Mouse (Mus musculus) Patski (cell line): ENCODE results near the gene Tex14. TPM values are rescaled to one million over a fixed set of nuclear protein-coding genes. Genes with fewer than 3 reads are reported as not detected.
"Not testable (repeated sequence)": the region's sequence is repeated elsewhere in the genome, so short reads cannot be mapped to it uniquely, and the experiment has no call there.

ENCODE experiments used
- ATAC-seq: fragments of 100-300 bp; one replicate; pipeline ENCODE4 v1.8.0; 2021
- CTCF ChIA-PET: fragments of 350-600 bp; sonication (Branson Sonifier 250); formaldehyde crosslinking; loops from one replicate; lab custom pipeline; 2022; ENCODE audit warnings: inconsistent platforms; lab: Charles Lee
- POLR2A ChIA-PET: fragments of 350-600 bp; sonication (Branson Sonifier 250); formaldehyde crosslinking; loops from one replicate; lab custom pipeline; 2022; ENCODE audit warnings: antibody characterized with exemption, inconsistent platforms; lab: Charles Lee
- DNase-seq: peaks from one replicate; pipeline ENCODE4 v3.0.0-alpha.2; 2011; ENCODE audit warnings: low read depth, low spot score
- H3K27me3 ChIP-seq: fragments of 371-371 bp; one replicate; pipeline ENCODE4 v1.5.1; 2021
- CTCF ChIP-seq: fragments of 100-300 bp; IDR thresholded peaks from one replicate; pipeline ENCODE4 v1.5.1; 2021
- in situ Hi-C: fragments of 300-500 bp; cut with MboI; formaldehyde crosslinking; loops from 3 replicates; pipeline ENCODE4 v1.11.1; 2018; ENCODE audit warnings: low pct_unique_long_range_greater_than_20kb, mixed read lengths
- polyA plus RNA-seq: library from polyadenylated mRNA; unstranded; gene quantifications from one replicate; pipeline ENCODE4 v1.2.3, GENCODE M21; 2021

Gene Tex14
- polyA plus RNA-seq, 1 experiment from 2014 or later, result 0.24 TPM

GRCm38 (mm10) chr11:87449200-87449547, 44.3 kb downstream of the Tex14 start:
- in situ Hi-C loops, result no loop called here
- CTCF ChIA-PET, result no interaction called here
- H3K27me3 ChIP-seq, result no peaks in the 10 kb centered on the region
- DNase-seq (no peak), ATAC-seq (no peak)
- TF ChIP-seq CTCF, result no peak
- POLR2A ChIA-PET, result interaction anchor here (1.0 kb wide), 1 partner anchor 54 kb away, joined by 3 read pairs; no protein-coding TSS in a partner anchor

- H3K27me3 ChIP-seq, in situ Hi-C loops, DNase-seq, ATAC-seq: not testable (repeated sequence)
- CTCF ChIA-PET, result interaction anchor here (1.2 kb wide), 1 partner anchor 55 kb away, joined by 3 read pairs; no protein-coding TSS in a partner anchor
- POLR2A ChIA-PET, result interaction anchor here (1.0 kb wide), 1 partner anchor 53 kb away, joined by 3 read pairs; no protein-coding TSS in a partner anchor
- TF ChIP-seq CTCF, result peak; percentile 14
These were observed 45.0 kb downstream of the Tex14 start for GRCm38 (mm10) chr11:87449847-87450246.

- ATAC-seq, in situ Hi-C loops, POLR2A ChIA-PET, H3K27me3 ChIP-seq, DNase-seq: not testable (repeated sequence)
- CTCF ChIA-PET, result interaction anchor here (1.0 kb wide), 1 partner anchor 56 kb away, joined by 3 read pairs; no protein-coding TSS in a partner anchor
These were observed 47.9 kb downstream of the Tex14 start for GRCm38 (mm10) chr11:87452779-87453178.

- no peak for DNase-seq
- no peak for TF ChIP-seq CTCF
- no peaks in the 10 kb centered on the region for H3K27me3 ChIP-seq
- ATAC-seq, result no peak
- in situ Hi-C loops, result no loop called here
- ChIA-PET POLR2A (no interaction called here), CTCF (no interaction called here)
These were observed 48.6 kb downstream of the Tex14 start for GRCm38 (mm10) chr11:87453216-87454034.

- in situ Hi-C loops, result no loop called here
- no peak for TF ChIP-seq CTCF
- ChIA-PET POLR2A (no interaction called here), CTCF (no interaction called here)
- no peaks in the 10 kb centered on the region for H3K27me3 ChIP-seq
- ATAC-seq, result no peak
- DNase-seq, result no peak
These were observed 49.3 kb downstream of the Tex14 start for GRCm38 (mm10) chr11:87454035-87454690.

- no peak for ATAC-seq
- in situ Hi-C loops, result no loop called here
- TF ChIP-seq CTCF, result no peak
- no peak for DNase-seq
- CTCF ChIA-PET, result no interaction called here
- no peaks in the 10 kb centered on the region for H3K27me3 ChIP-seq
- POLR2A ChIA-PET, result no interaction called here
These were observed 50.7 kb downstream of the Tex14 start for GRCm38 (mm10) chr11:87455573-87455972.

GRCm38 (mm10) chr11:87455984-87456383, 51.1 kb downstream of the Tex14 start:
- no peak for TF ChIP-seq CTCF
- CTCF ChIA-PET, result no interaction called here
- POLR2A ChIA-PET, result no interaction called here
- no peaks in the 10 kb centered on the region for H3K27me3 ChIP-seq
- in situ Hi-C loops, result no loop called here
- DNase-seq (no peak), ATAC-seq (no peak)

- in situ Hi-C loops, result no loop called here
- CTCF ChIA-PET, result no interaction called here
- no peaks in the 10 kb centered on the region for H3K27me3 ChIP-seq
- ATAC-seq (no peak), DNase-seq (no peak)
- POLR2A ChIA-PET, result no interaction called here
- TF ChIP-seq CTCF, result no peak
These were observed 55.7 kb downstream of the Tex14 start for GRCm38 (mm10) chr11:87460566-87460965.

GRCm38 (mm10) chr11:87461780-87462460, 57.1 kb downstream of the Tex14 start:
- H3K27me3 ChIP-seq, DNase-seq, CTCF ChIA-PET, in situ Hi-C loops: not testable (repeated sequence)
- peak; percentile 99 for ATAC-seq
- POLR2A ChIA-PET, result interaction anchor here (0.6 kb wide), 1 partner anchor 32 kb away, joined by 3 read pairs; no protein-coding TSS in a partner anchor

GRCm38 (mm10) chr11:87462461-87463242, 57.8 kb downstream of the Tex14 start:
- ChIA-PET POLR2A (interaction anchor here (0.6 kb wide), 1 partner anchor 32 kb away, joined by 3 read pairs; no protein-coding TSS in a partner anchor), CTCF (no interaction called here)
- no peak for DNase-seq
- ATAC-seq, result peak; percentile 37
- in situ Hi-C loops, result no loop called here
- no peak for TF ChIP-seq CTCF
- H3K27me3 ChIP-seq, result no peaks in the 10 kb centered on the region
